Mouse (Mus musculus) kidney, adult 2 months (tissue): ENCODE data around the gene Rassf4. TPM values are rescaled to one million over a fixed set of nuclear protein-coding genes. Genes with fewer than 3 reads are reported as not detected.

Experiments used
- DNase-seq: peaks from one replicate; pipeline ENCODE4 v3.0.0; 2021
- H3K27ac ChIP-seq: fragments of 200-500 bp; 2 replicates; pipeline ENCODE4 v1.5.1; 2012; ENCODE audit warnings: low read depth, low read length, control low read depth, inconsistent platforms; ENCODE audit not compliant: insufficient read depth
- H3K27me3 ChIP-seq: fragments of 200-500 bp; replicated peaks from 2 replicates; pipeline ENCODE4 v1.6.1; 2012; ENCODE audit warnings: mild to moderate bottlenecking, moderate library complexity, low read length, inconsistent platforms; ENCODE audit not compliant: control insufficient read depth, insufficient read depth
- H3K36me3 ChIP-seq: fragments of 200-500 bp; 2 replicates; pipeline ENCODE4 v1.6.1; 2012; ENCODE audit warnings: mild to moderate bottlenecking, moderate library complexity, low read length, inconsistent platforms; ENCODE audit not compliant: control insufficient read depth, insufficient read depth
- H3K4me1 ChIP-seq: fragments of 200-500 bp; 2 replicates; pipeline ENCODE4 v1.6.1; 2011; ENCODE audit warnings: low read length; ENCODE audit not compliant: control insufficient read depth, insufficient read depth
- H3K4me3 ChIP-seq: fragments of 200-500 bp; 2 replicates; pipeline ENCODE4 v1.5.1; 2011; ENCODE audit warnings: mild to moderate bottlenecking, low read depth, low read length, control low read depth; ENCODE audit not compliant: insufficient read depth
- CTCF ChIP-seq: fragments of 200-500 bp; conservative IDR thresholded peaks from 2 replicates; pipeline ENCODE4 v1.5.1; 2011; ENCODE audit warnings: low read depth, mild to moderate bottlenecking, control low read depth, low read length, moderate library complexity, mixed read lengths; ENCODE audit not compliant: insufficient read depth, insufficient read length
- POLR2A ChIP-seq: fragments of 200-500 bp; IDR thresholded peaks from one replicate; pipeline ENCODE4 v1.6.1; 2011; ENCODE audit warnings: low read depth, low read length, control low read depth
- WGBS: fragments of 180-500 bp; shearing (Covaris S2); methylation state at CpG from one replicate; pipeline ENCODE4 v1.1.7; 2018; 5-methylcytosine and 5-hydroxymethylcytosine counted together
- polyA plus RNA-seq: library from polyadenylated mRNA; depleted of rRNA; stranded (reverse); fragments of >200 nt; gene quantifications from 2 replicates; pipeline ENCODE4 v1.2.3, GENCODE M21; 2012

Gene Rassf4
- polyA plus RNA-seq, 1 experiment = 4.1 TPM

GRCm38 (mm10) chr6:116671768-116672167 is 2.0 kb downstream of the Rassf4 start:
- Histone ChIP-seq H3K36me3 (no peaks in the 10 kb centered on the region), H3K4me1 (no peaks in the 10 kb centered on the region), H3K4me3 (no peak overlapping the region), H3K27ac (no peak overlapping the region), H3K27me3 (no peaks in the 10 kb centered on the region)
- WGBS = 89% methylated on average over 4 of the region's 4 CpGs
- TF ChIP-seq CTCF = no peak
- TF ChIP-seq POLR2A = no peak
- no peak for DNase-seq

GRCm38 (mm10) chr6:116671031-116671430 is 2.7 kb downstream of the Rassf4 start:
- H3K27ac ChIP-seq = no peak overlapping the region
- no peaks in the 10 kb centered on the region for H3K27me3 ChIP-seq
- no peaks in the 10 kb centered on the region for H3K4me1 ChIP-seq
- no peak for DNase-seq
- no peak for TF ChIP-seq CTCF
- no peak for TF ChIP-seq POLR2A
- H3K36me3 ChIP-seq = no peaks in the 10 kb centered on the region
- WGBS = 53% methylated on average over 5 of the region's 5 CpGs
- H3K4me3 ChIP-seq = no peak overlapping the region

GRCm38 (mm10) chr6:116670144-116670543 is 3.6 kb downstream of the Rassf4 start:
- Histone ChIP-seq H3K4me1 (no peaks in the 10 kb centered on the region), H3K27me3 (no peaks in the 10 kb centered on the region), H3K27ac (no peak overlapping the region), H3K36me3 (no peaks in the 10 kb centered on the region), H3K4me3 (no peak overlapping the region)
- 68% methylated on average over 6 of the region's 6 CpGs for WGBS
- no peak for TF ChIP-seq CTCF
- peak; percentile 63 for DNase-seq

- no peak overlapping the region for H3K4me3 ChIP-seq
- H3K27ac ChIP-seq = no peak overlapping the region
- TF ChIP-seq POLR2A (no peak), CTCF (0 out of 2 replicates have a peak, but pooled peaks have one; percentile 8)
- 58% methylated on average over 11 of the region's 11 CpGs for WGBS
- no peaks in the 10 kb centered on the region for H3K36me3 ChIP-seq
- H3K27me3 ChIP-seq = no peaks in the 10 kb centered on the region
- no peaks in the 10 kb centered on the region for H3K4me1 ChIP-seq
- no peak for DNase-seq
Measured at GRCm38 (mm10) chr6:116668682-116669470, 4.9 kb downstream of the Rassf4 start.

- Histone ChIP-seq H3K4me3 (no peak overlapping the region), H3K4me1 (no peaks in the 10 kb centered on the region), H3K27me3 (no peaks in the 10 kb centered on the region), H3K27ac (no peak overlapping the region), H3K36me3 (no peaks in the 10 kb centered on the region)
- no peak for TF ChIP-seq CTCF
- no peak for TF ChIP-seq POLR2A
- 77% methylated on average over 3 of the region's 3 CpGs for WGBS
- DNase-seq = no peak
Measured at GRCm38 (mm10) chr6:116667382-116667781, 6.4 kb downstream of the Rassf4 start.

GRCm38 (mm10) chr6:116666892-116667291 is 6.9 kb downstream of the Rassf4 start:
- no peaks in the 10 kb centered on the region for H3K4me1 ChIP-seq
- DNase-seq = no peak
- no peak overlapping the region for H3K4me3 ChIP-seq
- no peaks in the 10 kb centered on the region for H3K27me3 ChIP-seq
- TF ChIP-seq CTCF = no peak
- TF ChIP-seq POLR2A = no peak
- WGBS = 80% methylated on average over 3 of the region's 3 CpGs
- H3K27ac ChIP-seq = no peak overlapping the region
- H3K36me3 ChIP-seq = no peaks in the 10 kb centered on the region

- Histone ChIP-seq H3K27me3 (no peaks in the 10 kb centered on the region), H3K4me1 (no peaks in the 10 kb centered on the region), H3K27ac (no peak overlapping the region), H3K4me3 (no peak overlapping the region), H3K36me3 (no peaks in the 10 kb centered on the region)
- DNase-seq = no peak
- WGBS = 80% methylated on average over 12 of the region's 12 CpGs
- no peak for TF ChIP-seq CTCF
- no peak for TF ChIP-seq POLR2A
Measured at GRCm38 (mm10) chr6:116666085-116666750, 7.5 kb downstream of the Rassf4 start.

GRCm38 (mm10) chr6:116664830-116665229 is 8.9 kb downstream of the Rassf4 start:
- no peak overlapping the region for H3K4me3 ChIP-seq
- no peak overlapping the region for H3K27ac ChIP-seq
- no peaks in the 10 kb centered on the region for H3K4me1 ChIP-seq
- H3K27me3 ChIP-seq = no peaks in the 10 kb centered on the region
- 62% methylated on average over 3 of the region's 3 CpGs for WGBS
- H3K36me3 ChIP-seq = no peaks in the 10 kb centered on the region
- DNase-seq = no peak
- no peak for TF ChIP-seq POLR2A
- no peak for TF ChIP-seq CTCF
